Mouse (Mus musculus): ENCODE measurements around the gene Fgf11. TPM values are rescaled to one million over a fixed set of nuclear protein-coding genes. Genes with fewer than 3 reads are reported as not detected.
A peak's percentile ranks its signal among the peaks of the same experiment; 100 is the strongest.

The Fgf11 gene
- polyA plus RNA-seq, 2 experiments = 0.06 to 0.41 TPM

DNA sequence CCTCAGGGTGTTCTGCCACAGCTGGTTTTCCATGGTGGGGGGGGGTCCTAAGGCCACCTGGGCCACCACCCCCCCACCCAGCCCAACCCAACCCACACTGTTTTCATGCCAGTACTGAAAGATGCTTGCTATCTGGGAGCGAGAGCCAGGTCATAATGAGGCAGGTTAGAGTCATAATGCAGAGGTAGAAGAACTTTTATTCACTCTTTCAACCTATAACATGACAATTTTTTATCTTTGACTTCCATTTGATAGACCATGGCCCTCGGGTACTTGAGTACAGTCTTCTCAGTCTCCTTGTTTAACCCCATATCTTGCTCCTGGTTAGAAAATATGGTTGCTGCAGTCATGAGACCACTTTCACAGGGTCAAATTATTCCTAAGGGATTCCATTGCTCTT is 16.7 kb upstream of the Fgf11 start, which contains the start of gene Spem2:
TSS of gene Spem2 (minus strand) at position 101 of the 400 bp plus-strand sequence.
- Histone ChIP-seq H3K4me3 (ENCODE audit: insufficient read depth in 1 of 2, low read depth in 2 of 2, low read length in 2 of 2) (no peak within 1 kb of the TSS), H3K27me3 (ENCODE audit: control insufficient read depth, insufficient read depth, low read length) (no peaks in the 10 kb centered on the region), H3K4me2 (ENCODE audit: low read depth) (no peak within 1 kb of the TSS), H3K36me3 (replicated peaks; ENCODE audit: control insufficient read depth, insufficient read depth, low read depth) (no peaks in the 10 kb centered on the region), H3K9me3 (ENCODE audit: control insufficient read depth, low read length) (no peaks in the 10 kb centered on the region), H3K27ac (no peak within 1 kb of the TSS), H3K4me1 (replicated peaks; ENCODE audit: control insufficient read depth in 2 of 2, insufficient read depth in 2 of 2, low read length in 1 of 2) (no peaks in the 10 kb centered on the region), H3K9ac (replicated peaks) (no peak within 1 kb of the TSS)
- no peak for TF ChIP-seq EP300 (IDR thresholded peaks at IDR 0.05; ENCODE audit: low read depth)
- no peak for TF ChIP-seq CTCF (IDR thresholded peaks at IDR 0.05; ENCODE audit: low read depth)
- 65% methylated on average over 2 of the region's 2 CpGs for WGBS (ENCODE audit: insufficient replicate concordance)
- no peak for DNase-seq (ENCODE audit: low read depth in 3 of 3, low spot score in 3 of 3)
- ATAC-seq (ENCODE audit: insufficient read depth) = no peak

GRCm38 (mm10) chr11:69816520-69816919 is 14.9 kb upstream of the Fgf11 start:
- no peak overlapping the region for H3K9ac ChIP-seq (replicated peaks)
- 75% methylated on average over 12 of the region's 12 CpGs for WGBS (ENCODE audit: insufficient replicate concordance)
- TF ChIP-seq EP300 (IDR thresholded peaks at IDR 0.05; ENCODE audit: low read depth) (no peak), CTCF (IDR thresholded peaks at IDR 0.05; ENCODE audit: low read depth) (no peak)
- no peak overlapping the region for H3K4me2 ChIP-seq (ENCODE audit: low read depth)
- no peak for DNase-seq (ENCODE audit: low read depth in 3 of 3, low spot score in 3 of 3)
- no peaks in the 10 kb centered on the region for H3K36me3 ChIP-seq (replicated peaks; ENCODE audit: control insufficient read depth, insufficient read depth, low read depth)
- no peaks in the 10 kb centered on the region for H3K4me1 ChIP-seq (replicated peaks; ENCODE audit: control insufficient read depth in 2 of 2, insufficient read depth in 2 of 2, low read length in 1 of 2)
- no peak for ATAC-seq (ENCODE audit: insufficient read depth)
- no peak overlapping the region for H3K27ac ChIP-seq
- H3K4me3 ChIP-seq (ENCODE audit: insufficient read depth in 1 of 2, low read depth in 2 of 2, low read length in 2 of 2) = no peak overlapping the region
- H3K9me3 ChIP-seq (ENCODE audit: control insufficient read depth, low read length) = no peaks in the 10 kb centered on the region
- no peaks in the 10 kb centered on the region for H3K27me3 ChIP-seq (ENCODE audit: control insufficient read depth, insufficient read depth, low read length)

GRCm38 (mm10) chr11:69815155-69815554 is 13.5 kb upstream of the Fgf11 start, which contains the start of gene Gm39566:
Gm39566 (minus strand) TSS chr11:69815298.
- no peak within 1 kb of the TSS for H3K27ac ChIP-seq
- no peaks in the 10 kb centered on the region; the same call in 1 of the 2 replicates for H3K27me3 ChIP-seq (ENCODE audit: control insufficient read depth, insufficient read depth, low read length)
- DNase-seq (ENCODE audit: low read depth in 3 of 3, low spot score in 3 of 3) (no peak), ATAC-seq (ENCODE audit: insufficient read depth) (no peak)
- H3K4me1 ChIP-seq (replicated peaks; ENCODE audit: control insufficient read depth in 2 of 2, insufficient read depth in 2 of 2, low read length in 1 of 2) = no peaks in the 10 kb centered on the region
- H3K4me3 ChIP-seq (ENCODE audit: insufficient read depth in 1 of 2, low read depth in 2 of 2, low read length in 2 of 2) = no peak within 1 kb of the TSS
- no peaks in the 10 kb centered on the region for H3K36me3 ChIP-seq (replicated peaks; ENCODE audit: control insufficient read depth, insufficient read depth, low read depth)
- TF ChIP-seq CTCF (IDR thresholded peaks at IDR 0.05; ENCODE audit: low read depth) = peak; percentile 39
- no peak for TF ChIP-seq EP300 (IDR thresholded peaks at IDR 0.05; ENCODE audit: low read depth)
- H3K9ac ChIP-seq (replicated peaks) = no peak within 1 kb of the TSS
- no peaks in the 10 kb centered on the region; the same call in 1 of the 2 replicates for H3K9me3 ChIP-seq (ENCODE audit: control insufficient read depth, low read length)
- WGBS (ENCODE audit: insufficient replicate concordance) = 51% methylated on average over 10 of the region's 10 CpGs
- H3K4me2 ChIP-seq (ENCODE audit: low read depth) = no peak within 1 kb of the TSS

DNA sequence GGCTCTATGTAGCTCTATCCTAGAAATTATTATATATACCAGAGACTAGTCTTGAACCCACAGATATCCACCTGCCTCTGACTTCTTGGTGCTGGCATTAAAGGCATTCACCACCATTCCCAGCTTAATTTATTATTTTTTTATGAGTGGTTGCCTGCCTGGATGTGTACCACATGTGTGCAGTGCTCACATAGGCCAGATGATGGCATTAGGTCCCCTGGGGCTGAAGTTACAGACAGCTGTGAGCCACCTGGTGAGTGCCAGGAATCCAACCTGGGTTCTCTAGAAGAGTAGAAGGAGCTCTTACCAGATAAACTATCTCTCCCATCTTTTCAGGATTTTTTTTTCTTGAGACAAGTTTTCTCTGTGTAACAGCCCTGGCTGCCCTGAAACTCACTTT is 8.6 kb upstream of the Fgf11 start:
- Histone ChIP-seq H3K36me3 (replicated peaks; ENCODE audit: control insufficient read depth, insufficient read depth, low read depth) (no peaks in the 10 kb centered on the region), H3K4me1 (replicated peaks; ENCODE audit: control insufficient read depth in 2 of 2, insufficient read depth in 2 of 2, low read length in 1 of 2) (no peaks in the 10 kb centered on the region), H3K4me2 (ENCODE audit: low read depth) (no peak overlapping the region), H3K27me3 (ENCODE audit: control insufficient read depth, insufficient read depth, low read length) (peaks cover 14% of the 10 kb centered on the region), H3K9me3 (ENCODE audit: control insufficient read depth, low read length) (no peaks in the 10 kb centered on the region; the same call in 1 of the 2 replicates), H3K27ac (no peak overlapping the region), H3K4me3 (ENCODE audit: insufficient read depth in 1 of 2, low read depth in 2 of 2, low read length in 2 of 2) (no peak overlapping the region), H3K9ac (replicated peaks) (no peak overlapping the region)
- TF ChIP-seq EP300 (IDR thresholded peaks at IDR 0.05; ENCODE audit: low read depth) = no peak
- peak; percentile 24; the same call in 1 of the 2 replicates for TF ChIP-seq CTCF (IDR thresholded peaks at IDR 0.05; ENCODE audit: low read depth)
- ATAC-seq (ENCODE audit: insufficient read depth) (no peak), DNase-seq (ENCODE audit: low read depth in 3 of 3, low spot score in 3 of 3) (no peak)

GRCm38 (mm10) chr11:69807641-69808040 is 6.0 kb upstream of the Fgf11 start:
- peaks cover 41% of the 10 kb centered on the region for H3K27me3 ChIP-seq (ENCODE audit: control insufficient read depth, insufficient read depth, low read length)
- no peak for TF ChIP-seq CTCF (IDR thresholded peaks at IDR 0.05; ENCODE audit: low read depth)
- TF ChIP-seq EP300 (IDR thresholded peaks at IDR 0.05; ENCODE audit: low read depth) = no peak
- no peak overlapping the region for H3K9ac ChIP-seq (replicated peaks)
- ATAC-seq (ENCODE audit: insufficient read depth) (no peak), DNase-seq (ENCODE audit: low read depth in 3 of 3, low spot score in 3 of 3) (no peak)
- H3K36me3 ChIP-seq (replicated peaks; ENCODE audit: control insufficient read depth, insufficient read depth, low read depth) = no peaks in the 10 kb centered on the region
- no peak overlapping the region for H3K4me3 ChIP-seq (ENCODE audit: insufficient read depth in 1 of 2, low read depth in 2 of 2, low read length in 2 of 2)
- no peaks in the 10 kb centered on the region; a peak in 2 of 4 replicates for H3K4me1 ChIP-seq (replicated peaks; ENCODE audit: control insufficient read depth in 2 of 2, insufficient read depth in 2 of 2, low read length in 1 of 2)
- H3K4me2 ChIP-seq (ENCODE audit: low read depth) = no peak overlapping the region
- no peaks in the 10 kb centered on the region; the same call in 1 of the 2 replicates for H3K9me3 ChIP-seq (ENCODE audit: control insufficient read depth, low read length)
- 59% methylated on average over 2 of the region's 2 CpGs for WGBS (ENCODE audit: insufficient replicate concordance)
- H3K27ac ChIP-seq = no peak overlapping the region
